ENCODE assay signal across 26 mouse cellular contexts in the genomic region with DNA sequence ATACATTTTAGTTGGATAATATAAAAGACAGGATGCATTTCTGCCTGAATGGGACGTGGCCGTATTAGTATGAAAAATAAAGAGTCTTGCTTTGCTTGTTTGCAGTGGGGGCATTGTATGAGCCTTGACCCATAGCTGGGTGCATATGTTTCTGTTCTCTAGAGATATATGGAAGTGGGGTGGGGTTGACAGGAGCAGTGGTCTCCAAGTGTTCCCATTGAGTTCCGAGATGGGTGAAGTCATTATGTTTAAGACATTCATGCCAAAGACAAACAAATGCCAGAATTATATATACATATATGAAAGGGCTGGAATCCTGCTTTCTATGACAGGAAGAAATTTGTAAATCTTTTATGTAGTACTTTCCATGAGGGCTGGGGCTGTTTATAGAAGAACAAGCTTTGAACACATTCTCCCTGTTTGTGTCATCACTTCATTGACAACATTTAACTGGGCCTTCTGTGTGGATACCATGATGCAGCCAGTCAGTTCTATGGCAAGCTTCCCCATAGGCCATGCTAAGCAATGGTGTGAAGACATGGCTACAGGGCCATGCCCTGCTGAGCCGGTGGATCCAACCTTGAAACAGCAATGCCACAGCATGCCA.
DNase-seq lines count a peak whose midpoint lies in the region; ATAC-seq and TF ChIP-seq lines count a peak whose summit lies in the region.
"Had no signal": no experiment of that assay in that cellular context is flagged by ENCODE, and none has a peak within 500 bp of the region (broad histone marks: within the 10 kb centered on the region; RNA-seq: fewer than 3 reads in every experiment).

No protein-coding gene starts in this region.

- no peak overlapping the region for H3K9ac ChIP-seq in forebrain, embryonic 11.5 days (ENCODE audit: low read length)
- no peak overlapping the region for H3K9ac ChIP-seq in forebrain, embryonic 13.5 days
- no peak overlapping the region for H3K9ac ChIP-seq in lung, embryonic 14.5 days
- H3K9ac ChIP-seq in lung, embryonic 16.5 days (ENCODE audit: low read length): no peak overlapping the region
- H3K9ac ChIP-seq in stomach, embryonic 16.5 days (ENCODE audit: low read length): no peak overlapping the region
- no peak overlapping the region for H3K9ac ChIP-seq in stomach, postnatal 0 days (ENCODE audit: low read length)
- H3K9ac ChIP-seq: embryonic facial prominence, embryonic 12.5 days; forebrain, embryonic 12.5 days; forebrain, embryonic 15.5 days had no signal

- H3K36me3 ChIP-seq in forebrain, embryonic 11.5 days (ENCODE audit: control insufficient read depth, insufficient read depth, low read length): no peaks in the 10 kb centered on the region
- H3K36me3 ChIP-seq in forebrain, embryonic 13.5 days (ENCODE audit: poor library complexity, severe bottlenecking): no peaks in the 10 kb centered on the region
- no peaks in the 10 kb centered on the region for H3K36me3 ChIP-seq in lung, embryonic 14.5 days (ENCODE audit: insufficient read depth)
- no peaks in the 10 kb centered on the region for H3K36me3 ChIP-seq in lung, embryonic 16.5 days (ENCODE audit: control insufficient read depth, insufficient read depth, low read length)
- no peaks in the 10 kb centered on the region for H3K36me3 ChIP-seq in stomach, embryonic 16.5 days (ENCODE audit: control insufficient read depth, insufficient read depth, low read length)
- H3K36me3 ChIP-seq in stomach, postnatal 0 days (ENCODE audit: control insufficient read depth, insufficient read depth, low read length): no peaks in the 10 kb centered on the region
- H3K36me3 ChIP-seq: embryonic facial prominence, embryonic 10.5 days; embryonic facial prominence, embryonic 12.5 days; forebrain, embryonic 12.5 days; forebrain, embryonic 15.5 days had no signal

- no peak overlapping the region for H3K27ac ChIP-seq in forebrain, embryonic 11.5 days (ENCODE audit: low read depth, low read length)
- H3K27ac ChIP-seq in forebrain, embryonic 13.5 days: no peak overlapping the region
- no peak overlapping the region for H3K27ac ChIP-seq in lung, embryonic 14.5 days (ENCODE audit: low read depth)
- no peak overlapping the region for H3K27ac ChIP-seq in lung, embryonic 16.5 days (ENCODE audit: low read length)
- peak overlapping the region; percentile 60 for H3K27ac ChIP-seq in stomach, embryonic 16.5 days (ENCODE audit: low read length)
- no peak overlapping the region for H3K27ac ChIP-seq in stomach, postnatal 0 days (replicated peaks)
- H3K27ac ChIP-seq: embryonic facial prominence, embryonic 10.5 days; embryonic facial prominence, embryonic 12.5 days; forebrain, embryonic 12.5 days; forebrain, embryonic 15.5 days had no signal

- no peak overlapping the region for H3K4me2 ChIP-seq in forebrain, embryonic 11.5 days (ENCODE audit: low read depth, low read length, severe bottlenecking)
- no peak overlapping the region for H3K4me2 ChIP-seq in forebrain, embryonic 13.5 days
- H3K4me2 ChIP-seq in lung, embryonic 14.5 days: no peak overlapping the region
- no peak overlapping the region for H3K4me2 ChIP-seq in lung, embryonic 16.5 days (ENCODE audit: low read depth, low read length)
- H3K4me2 ChIP-seq in stomach, embryonic 16.5 days (ENCODE audit: low read depth, low read length): no peak overlapping the region
- H3K4me2 ChIP-seq in stomach, postnatal 0 days (replicated peaks; ENCODE audit: low read depth): no peak overlapping the region
- H3K4me2 ChIP-seq: embryonic facial prominence, embryonic 12.5 days; forebrain, embryonic 12.5 days; forebrain, embryonic 15.5 days had no signal

- no peak for TF ChIP-seq CTCF in lung, embryonic 14.5 days (IDR thresholded peaks at IDR 0.05; ENCODE audit: low read depth)
- no peak for TF ChIP-seq CTCF in lung, adult 2 months (IDR thresholded peaks at IDR 0.05; ENCODE audit: insufficient read depth, low read length)
- no peak for TF ChIP-seq CTCF in stomach, postnatal 0 days (IDR thresholded peaks at IDR 0.05; ENCODE audit: low read depth)

- WGBS in forebrain, embryonic 11.5 days: 95% methylated on average over 4 of the region's 4 CpGs
- 95% methylated on average over 4 of the region's 4 CpGs for WGBS in forebrain, embryonic 13.5 days
- 56% methylated on average over 4 of the region's 4 CpGs for WGBS in lung, embryonic 14.5 days
- WGBS in lung, embryonic 16.5 days: 48% methylated on average over 4 of the region's 4 CpGs
- WGBS in lung, adult 2 months: 53% methylated on average over 4 of the region's 4 CpGs
- WGBS in stomach, embryonic 16.5 days: 70% methylated on average over 4 of the region's 4 CpGs
- WGBS in stomach, postnatal 0 days: 71% methylated on average over 4 of the region's 4 CpGs

- no peaks in the 10 kb centered on the region for H3K27me3 ChIP-seq in forebrain, embryonic 11.5 days (ENCODE audit: control insufficient read depth, insufficient read depth, low read length)
- H3K27me3 ChIP-seq in forebrain, embryonic 13.5 days: no peaks in the 10 kb centered on the region
- no peaks in the 10 kb centered on the region for H3K27me3 ChIP-seq in lung, embryonic 14.5 days (ENCODE audit: insufficient read depth, low read length)
- H3K27me3 ChIP-seq in lung, embryonic 16.5 days (ENCODE audit: control insufficient read depth, insufficient read depth, low read depth, low read length): no peaks in the 10 kb centered on the region
- no peaks in the 10 kb centered on the region for H3K27me3 ChIP-seq in stomach, embryonic 16.5 days (ENCODE audit: control insufficient read depth, insufficient read depth, low read length)
- H3K27me3 ChIP-seq in stomach, postnatal 0 days (ENCODE audit: control insufficient read depth, insufficient read depth, low read length): no peaks in the 10 kb centered on the region
- H3K27me3 ChIP-seq: CH12.LX; embryonic facial prominence, embryonic 12.5 days; forebrain, embryonic 12.5 days; forebrain, embryonic 15.5 days; Patski had no signal

- TF ChIP-seq EP300 in stomach, postnatal 0 days (optimal IDR thresholded peaks at IDR 0.05): no peak

- peak; percentile 26 for DNase-seq in forebrain, embryonic 11.5 days (ENCODE audit: low spot score)
- DNase-seq in lung, embryonic 14.5 days: peak; percentile 66
- DNase-seq in lung, postnatal 14 days: no peak
- no peak for DNase-seq in lung, adult 2 months
- DNase-seq in stomach, postnatal 0 days (ENCODE audit: low spot score): no peak
- DNase-seq: adrenal gland, adult 8-10 months; adrenal gland, postnatal 14 days; adrenal gland, postnatal 36 days; B cell, adult 2 months; cerebellum, adult 11-12 months; cerebellum, adult 2 months; cerebellum, adult 9-10 months; cerebellum, postnatal 10 days; cerebellum, postnatal 25 days had no signal

- H3K4me3 ChIP-seq in forebrain, embryonic 11.5 days (ENCODE audit: low read depth, low read length): no peak overlapping the region
- no peak overlapping the region for H3K4me3 ChIP-seq in forebrain, embryonic 13.5 days
- no peak overlapping the region for H3K4me3 ChIP-seq in lung, embryonic 14.5 days (ENCODE audit: low read depth, low read length)
- H3K4me3 ChIP-seq in lung, embryonic 16.5 days (ENCODE audit: low read length): no peak overlapping the region
- no peak overlapping the region for H3K4me3 ChIP-seq in lung, adult 2 months (replicated peaks; ENCODE audit: extremely low read depth, low read depth, low read length)
- no peak overlapping the region for H3K4me3 ChIP-seq in stomach, embryonic 16.5 days (replicated peaks; ENCODE audit: low read length)
- no peak overlapping the region for H3K4me3 ChIP-seq in stomach, postnatal 0 days (ENCODE audit: low read depth, low read length)
- H3K4me3 ChIP-seq: embryonic facial prominence, embryonic 10.5 days; embryonic facial prominence, embryonic 12.5 days; forebrain, embryonic 12.5 days; forebrain, embryonic 15.5 days had no signal

- H3K4me1 ChIP-seq in forebrain, embryonic 11.5 days (replicated peaks; ENCODE audit: control insufficient read depth, insufficient read depth, low read length): no peaks in the 10 kb centered on the region
- no peaks in the 10 kb centered on the region for H3K4me1 ChIP-seq in forebrain, embryonic 13.5 days
- no peaks in the 10 kb centered on the region for H3K4me1 ChIP-seq in lung, embryonic 14.5 days (ENCODE audit: insufficient read depth)
- no peaks in the 10 kb centered on the region; the same call in 1 of the 2 replicates for H3K4me1 ChIP-seq in lung, embryonic 16.5 days (replicated peaks; ENCODE audit: control insufficient read depth, insufficient read depth, low read length)
- H3K4me1 ChIP-seq in lung, adult 2 months (ENCODE audit: control insufficient read depth, insufficient read depth, low read length): no peaks in the 10 kb centered on the region; the same call in 1 of the 2 replicates
- H3K4me1 ChIP-seq in stomach, embryonic 16.5 days (ENCODE audit: control insufficient read depth, insufficient read depth, low read length): no peaks in the 10 kb centered on the region
- H3K4me1 ChIP-seq in stomach, postnatal 0 days (replicated peaks; ENCODE audit: control insufficient read depth, insufficient read depth): no peaks in the 10 kb centered on the region
- H3K4me1 ChIP-seq: embryonic facial prominence, embryonic 10.5 days; embryonic facial prominence, embryonic 12.5 days; forebrain, embryonic 12.5 days; forebrain, embryonic 15.5 days had no signal

- TF ChIP-seq POLR2A in lung, adult 2 months (IDR thresholded peaks at IDR 0.05; ENCODE audit: borderline replicate concordance, extremely low read depth, low read depth, low read length): no peak

- ATAC-seq in forebrain, embryonic 11.5 days (replicated peaks; ENCODE audit: low FRiP score): no peak
- ATAC-seq in forebrain, embryonic 13.5 days: no peak
- peak; percentile 83 for ATAC-seq in lung, embryonic 14.5 days (ENCODE audit: insufficient read depth)
- ATAC-seq in lung, embryonic 16.5 days (ENCODE audit: low read depth): peak; percentile 81
- ATAC-seq in stomach, embryonic 16.5 days (ENCODE audit: insufficient read depth, low FRiP score): no peak; the same call in 1 of the 2 replicates
- ATAC-seq in stomach, postnatal 0 days (ENCODE audit: low FRiP score, low TSS enrichment): no peak
- ATAC-seq: activated CD4-positive, CD25-positive, alpha-beta regulatory T cell, adult 4 months; CD4-positive, CD25-positive, alpha-beta regulatory T cell, adult 4 months; forebrain, embryonic 15.5 days; Patski had no signal

- H3K9me3 ChIP-seq in forebrain, embryonic 11.5 days (ENCODE audit: control insufficient read depth, low read length): no peaks in the 10 kb centered on the region
- no peaks in the 10 kb centered on the region for H3K9me3 ChIP-seq in forebrain, embryonic 13.5 days (replicated peaks)
- no peaks in the 10 kb centered on the region for H3K9me3 ChIP-seq in lung, embryonic 14.5 days (ENCODE audit: low read depth, low read length)
- H3K9me3 ChIP-seq in lung, embryonic 16.5 days (ENCODE audit: control insufficient read depth, low read length): no peaks in the 10 kb centered on the region
- H3K9me3 ChIP-seq in stomach, embryonic 16.5 days (replicated peaks; ENCODE audit: control insufficient read depth, low read length): no peaks in the 10 kb centered on the region
- no peaks in the 10 kb centered on the region for H3K9me3 ChIP-seq in stomach, postnatal 0 days (ENCODE audit: control insufficient read depth, low read length)
- H3K9me3 ChIP-seq: embryonic facial prominence, embryonic 10.5 days; embryonic facial prominence, embryonic 12.5 days; forebrain, embryonic 12.5 days; forebrain, embryonic 15.5 days; G1E had no signal

Comparison
In these comparisons a context has a peak if more than half of its experiments do, and no peak if none do; other contexts are left out.
1. DNase-seq: peak in forebrain, embryonic 11.5 days (single experiment) and lung, embryonic 14.5 days (single experiment); none in lung, postnatal 14 days (single experiment), lung, adult 2 months (single experiment) and stomach, postnatal 0 days (single experiment).
2. ATAC-seq: peak in lung, embryonic 14.5 days (single experiment) and lung, embryonic 16.5 days (single experiment); none in forebrain, embryonic 11.5 days (single experiment), forebrain, embryonic 13.5 days (single experiment), stomach, embryonic 16.5 days (single experiment) and stomach, postnatal 0 days (single experiment).